Mouse (Mus musculus): ENCODE results near the gene Pdcd1. TPM values are rescaled to one million over a fixed set of nuclear protein-coding genes. Genes with fewer than 3 reads are reported as not detected.
"Not testable (repeated sequence)": the region's sequence is repeated elsewhere in the genome, so short reads cannot be mapped to it uniquely, and the experiment has no call there.

Pdcd1 gene
- total RNA-seq (2021) = under 1 TPM in 1 of 2 experiments, not detected in 1; 0.20 TPM
- long read RNA-seq, experiment 1 = 0 reads
- long read RNA-seq, experiment 2 = 0 reads

DNA sequence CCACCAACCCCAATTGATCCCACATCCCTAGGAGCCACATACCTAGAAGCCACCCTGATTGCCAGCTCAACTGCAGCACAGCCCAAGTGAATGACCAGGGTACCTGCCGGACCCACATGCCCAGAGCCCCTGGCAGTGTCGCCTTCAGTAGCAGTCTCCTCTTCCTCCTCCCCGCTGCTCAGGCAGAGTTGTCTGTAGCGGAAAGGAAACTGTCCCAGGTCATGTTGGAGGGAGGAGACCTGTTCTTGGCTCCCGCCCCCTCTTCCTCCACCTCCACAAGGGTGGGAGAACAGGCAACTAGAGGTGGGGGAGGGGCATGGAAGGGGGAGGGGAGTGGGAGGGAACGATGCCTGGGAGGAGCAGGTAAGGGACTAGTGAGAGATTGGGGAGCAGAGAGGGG, at the start of gene Pdcd1:
TSS of gene Pdcd1 (minus strand) at position 181 of the 400 bp plus-strand sequence.
- no peak for DNase-seq

DNA sequence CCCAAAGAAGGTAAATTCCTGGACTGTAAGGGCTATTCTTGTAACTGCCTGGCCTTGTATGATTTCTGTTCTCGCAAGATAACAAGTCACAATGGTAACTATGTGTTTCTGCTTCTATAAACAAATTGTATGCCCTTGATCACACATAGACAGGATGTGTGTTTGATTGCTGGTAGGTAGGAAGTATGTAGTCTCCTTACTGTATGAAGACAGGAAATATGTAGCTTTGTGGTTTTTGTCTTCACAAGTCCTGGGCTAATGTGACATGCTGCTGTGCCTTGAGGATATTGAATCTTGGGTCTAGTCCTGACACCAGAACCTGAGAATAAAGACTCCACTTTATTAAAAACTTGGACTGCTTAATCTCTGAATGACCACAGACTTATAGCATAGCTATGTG, 39.4 kb upstream of the Pdcd1 start:
- no peak for DNase-seq

DNA sequence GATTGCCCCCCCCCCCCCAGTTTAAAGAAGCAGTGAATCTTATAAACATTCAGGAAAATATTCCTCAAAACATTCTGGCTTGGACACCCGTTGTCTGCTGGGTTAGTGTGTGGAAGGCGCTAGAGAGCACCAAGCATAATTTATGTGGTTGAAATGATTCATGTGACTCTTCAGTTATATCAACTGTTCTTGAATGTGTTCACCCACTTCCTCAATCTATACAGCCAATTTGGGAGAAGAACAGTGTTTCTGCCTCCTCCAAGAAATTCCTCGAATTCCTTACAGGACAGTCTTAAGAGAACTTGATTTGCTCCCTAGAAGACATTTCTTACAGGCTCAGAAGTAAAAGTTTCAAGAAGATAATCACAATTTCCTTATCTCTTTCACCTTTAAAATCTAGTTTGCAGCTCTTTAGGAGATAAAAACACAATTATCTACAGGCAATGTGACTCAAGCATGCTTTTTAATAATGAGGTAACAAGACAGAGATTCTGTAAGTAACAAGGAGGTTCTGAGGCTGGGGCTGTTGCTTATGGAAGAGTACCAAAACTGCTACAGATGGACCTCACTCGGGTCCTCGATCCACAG, 34.1 kb upstream of the Pdcd1 start:
- DNase-seq = no peak

DNA sequence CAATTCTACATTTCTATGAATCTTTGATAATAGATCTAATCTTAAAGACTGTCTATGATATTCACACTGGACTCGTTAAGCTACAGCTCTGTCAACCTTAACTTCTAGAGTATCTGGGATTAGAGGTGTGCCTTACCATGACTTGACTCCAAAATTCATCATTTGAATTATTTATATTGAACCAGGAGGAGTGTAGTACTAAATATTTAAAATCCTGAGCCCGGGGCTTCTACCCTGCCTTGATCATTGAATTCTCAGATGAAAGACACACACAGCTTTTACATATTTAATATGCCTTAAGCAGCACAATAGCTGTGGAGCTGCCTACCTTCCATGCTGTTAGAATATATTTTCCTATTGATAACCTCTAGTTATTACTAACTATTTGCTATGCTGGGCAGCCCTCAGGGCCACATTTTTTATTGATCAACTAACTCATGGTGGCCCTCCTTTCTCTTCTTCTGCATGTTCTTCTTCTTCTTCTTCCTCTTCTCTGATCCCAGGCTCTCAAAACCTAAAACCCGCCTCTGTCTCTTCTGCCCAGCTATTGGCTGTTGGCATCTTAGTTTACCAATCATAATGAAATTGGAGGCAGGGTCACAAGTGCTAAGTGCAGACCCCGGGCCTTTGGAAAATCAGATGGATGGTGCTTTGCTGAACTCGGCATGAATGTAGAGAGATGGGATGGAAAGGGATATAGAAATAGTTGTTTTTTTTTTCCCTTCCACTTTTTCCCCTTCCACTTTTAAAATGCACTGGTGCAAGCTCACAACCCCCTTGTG, 33.2 kb upstream of the Pdcd1 start:
- DNase-seq = no peak

DNA sequence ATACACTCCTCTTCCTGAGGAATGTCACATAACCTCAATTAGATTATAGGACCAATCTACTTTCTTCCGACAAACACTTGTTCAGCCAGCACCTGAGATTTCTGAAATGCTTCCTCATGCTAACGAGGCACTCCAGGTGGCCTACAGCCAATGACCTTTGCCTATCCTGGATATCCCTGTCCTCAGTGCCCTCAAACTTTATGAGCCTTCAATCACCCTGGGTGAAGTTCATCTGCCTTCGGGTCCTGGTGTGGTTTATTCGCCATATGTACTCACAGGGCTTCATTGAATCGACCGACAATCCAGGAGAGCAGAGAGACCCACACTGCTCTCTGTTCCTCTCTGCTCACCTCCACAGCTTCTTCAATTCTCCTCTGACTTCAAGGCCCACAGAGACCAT, 29.4 kb upstream of the Pdcd1 start:
- DNase-seq = no peak

DNA sequence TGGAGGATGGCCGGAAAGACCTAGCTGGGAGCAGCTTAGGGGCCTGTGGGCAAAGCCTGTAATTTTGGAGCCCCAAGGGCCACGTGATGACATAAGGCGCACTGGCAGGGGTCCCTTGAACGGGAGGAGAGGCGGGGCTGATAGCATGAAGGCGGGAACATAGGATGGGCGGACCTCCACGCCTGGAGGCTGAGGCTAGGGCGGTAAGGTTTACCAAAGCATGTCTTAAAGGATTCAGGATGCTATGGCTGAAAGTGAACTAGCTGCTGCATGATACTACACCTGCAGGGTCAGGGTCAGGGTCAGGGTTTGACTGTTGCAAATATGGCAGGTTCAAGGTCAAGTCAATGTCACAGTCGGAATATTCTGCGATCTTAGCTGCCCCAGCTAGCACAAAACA, 28.8 kb upstream of the Pdcd1 start:
- DNase-seq = no peak

DNA sequence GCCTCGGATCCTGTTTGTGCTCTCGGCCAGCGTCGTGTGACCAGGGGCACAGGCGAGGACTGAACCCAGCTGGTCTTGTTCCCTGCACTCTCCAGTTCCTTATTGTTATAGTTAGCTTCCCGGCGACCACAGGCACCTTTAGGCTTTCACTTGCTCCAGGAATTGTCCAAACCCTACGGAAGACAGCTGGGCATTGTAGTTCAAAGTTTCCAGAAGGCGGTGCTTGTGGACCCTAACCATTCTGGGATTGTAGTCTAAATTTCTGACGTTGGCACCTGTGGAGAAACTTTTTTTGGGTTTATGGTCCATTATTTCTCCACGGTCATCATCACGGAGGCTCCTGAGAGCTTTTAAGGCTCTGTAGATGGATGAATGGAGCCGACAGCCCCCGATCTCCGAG, 28.4 kb upstream of the Pdcd1 start:
- DNase-seq = no peak

DNA sequence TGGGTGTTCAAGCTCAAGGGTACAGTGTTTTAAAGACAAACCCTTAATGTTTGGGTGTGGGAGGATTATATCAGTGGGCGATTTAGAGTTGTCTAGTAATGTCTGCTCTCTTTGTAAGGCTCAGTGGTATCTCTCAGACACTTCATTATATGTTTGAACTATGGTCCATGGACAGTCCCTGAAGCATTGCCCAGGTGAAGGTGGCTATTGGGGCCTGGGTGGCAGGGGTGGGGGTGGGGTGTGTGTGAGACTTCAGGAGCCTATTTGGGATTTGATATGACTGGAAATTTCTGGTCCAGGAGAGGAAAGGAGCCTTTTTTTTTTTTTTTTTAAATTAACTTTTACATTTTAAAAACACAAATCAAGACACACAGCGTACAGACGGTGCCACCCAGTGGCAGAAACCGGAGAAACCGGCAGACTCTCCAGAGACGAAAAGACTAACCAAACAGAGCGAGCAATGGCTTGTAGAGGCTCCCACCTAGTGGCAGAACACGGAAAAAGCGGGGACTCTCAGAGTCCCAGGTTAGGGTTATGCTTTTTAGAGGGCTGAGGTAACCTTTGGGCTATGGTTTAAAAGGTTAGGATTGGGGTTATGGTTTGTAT, 26.6 kb upstream of the Pdcd1 start:
- peak; percentile 86 to 89 for DNase-seq

DNA sequence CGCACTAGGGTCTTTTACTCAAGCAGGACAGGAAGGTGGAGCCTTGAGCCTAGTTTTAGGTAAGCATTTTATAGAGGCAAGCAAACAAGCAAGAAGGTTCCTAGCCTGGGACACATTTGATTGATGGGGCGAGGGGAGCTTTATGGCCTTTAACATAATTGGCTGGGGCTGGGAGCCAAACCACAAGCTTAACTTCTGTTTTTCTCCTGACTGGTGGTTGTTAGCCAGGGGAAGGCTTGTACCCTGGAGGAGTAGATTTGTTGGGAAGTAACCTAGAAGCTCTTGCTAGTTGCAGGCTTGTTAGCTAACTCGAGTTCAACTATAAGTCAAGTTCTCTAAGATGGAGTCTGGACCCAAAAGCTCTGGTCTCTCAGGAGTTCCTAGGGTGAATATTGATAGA, 26.0 kb upstream of the Pdcd1 start:
- peak in 1 of 2 experiments; percentile 21 for DNase-seq

DNA sequence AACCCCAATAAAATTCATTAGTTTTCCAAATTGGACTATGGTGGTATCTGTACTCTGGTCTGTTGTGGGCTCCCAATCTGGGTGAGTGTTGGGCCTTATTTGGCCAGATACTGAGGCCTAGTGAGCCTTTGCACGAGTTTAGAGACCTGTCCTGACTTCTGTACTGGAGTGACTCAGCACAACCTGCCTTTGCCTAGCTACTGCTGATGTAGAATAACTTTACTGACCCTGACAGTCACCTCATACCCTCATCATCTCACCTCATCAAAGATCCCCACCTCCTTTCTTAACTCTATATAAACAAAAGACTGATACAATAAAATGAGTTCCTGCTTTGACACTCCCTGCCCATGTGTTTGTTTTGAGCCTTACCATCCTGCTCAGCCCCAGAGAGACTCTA, 24.3 kb upstream of the Pdcd1 start:
- DNase-seq = no peak

DNA sequence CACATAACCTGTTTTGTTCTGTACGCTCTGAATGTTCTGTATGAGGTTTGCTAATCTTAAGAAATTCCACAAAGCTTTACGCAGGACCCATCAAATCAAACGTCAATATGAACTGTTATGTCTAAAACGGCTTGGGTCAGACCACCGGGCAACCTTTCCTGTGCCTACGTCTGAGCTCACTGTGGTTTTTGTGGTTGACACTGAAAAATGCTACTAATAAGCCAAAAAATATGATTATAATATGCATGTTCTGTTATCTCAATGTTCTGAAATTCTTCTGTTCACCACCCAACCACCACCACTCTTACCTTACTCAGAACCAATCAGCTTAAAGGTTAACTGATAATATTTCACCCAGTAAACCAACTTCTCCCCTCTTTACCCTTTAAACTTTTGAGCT, 22.4 kb upstream of the Pdcd1 start:
- DNase-seq = no peak

DNA sequence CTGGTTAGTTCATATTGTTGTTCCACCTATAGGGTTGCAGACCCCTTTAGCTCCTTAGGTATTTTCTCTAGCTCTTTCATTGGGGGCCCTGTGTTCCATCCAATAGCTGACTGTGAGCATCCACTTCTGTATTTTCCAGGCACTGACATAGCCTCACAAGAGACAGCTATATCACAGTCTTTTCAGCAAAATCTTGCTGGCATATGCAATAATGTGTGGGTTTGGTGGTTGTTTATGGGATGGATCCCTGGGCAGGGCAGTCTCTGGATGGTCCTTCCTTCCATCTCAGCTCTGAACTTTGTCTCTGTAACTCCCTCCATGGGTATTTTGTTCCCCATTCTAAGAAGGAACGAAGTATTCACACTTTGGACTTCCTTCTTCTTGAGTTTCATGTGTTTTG, 5.9 kb upstream of the Pdcd1 start:
- not testable (repeated sequence) for DNase-seq

DNA sequence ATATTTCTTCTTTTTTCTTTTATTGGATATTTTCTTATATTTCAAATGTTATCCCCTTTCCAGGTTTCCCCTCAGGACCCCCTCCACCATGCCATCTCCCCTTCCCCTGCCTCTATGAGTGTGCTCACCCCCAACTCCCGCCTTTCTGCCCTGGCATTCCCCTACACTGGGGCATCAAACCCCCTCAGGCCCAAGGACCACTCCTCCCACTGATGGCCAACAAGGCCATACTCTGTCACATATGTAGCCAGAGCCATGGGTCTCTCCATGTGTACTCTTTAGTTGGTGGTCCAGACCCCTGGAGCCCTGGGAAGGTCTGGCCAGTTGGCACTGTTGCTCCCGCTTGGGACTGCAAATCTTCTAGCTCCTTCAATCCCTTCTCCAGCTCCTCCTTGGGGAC, 5.0 kb upstream of the Pdcd1 start:
- no peak for DNase-seq

DNA sequence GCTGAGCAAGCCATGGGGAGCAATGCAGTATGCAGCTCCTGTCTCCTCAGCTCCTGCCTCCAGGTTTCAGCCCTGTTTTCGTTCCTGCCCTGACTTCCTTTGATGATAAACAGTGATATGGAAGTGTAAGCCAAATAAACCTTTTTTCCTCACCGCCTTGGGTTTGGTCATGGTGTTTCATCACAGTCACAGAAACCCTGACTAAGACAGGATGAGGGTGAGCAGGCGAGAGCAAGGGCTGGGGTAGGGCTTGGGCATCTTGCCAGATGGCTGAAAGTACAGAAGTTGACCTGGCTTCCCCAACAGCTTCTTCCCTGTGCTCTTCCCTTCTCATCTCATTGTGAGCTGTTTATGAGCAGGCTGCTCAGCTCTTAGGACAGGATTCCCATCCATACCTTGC, 3.6 kb upstream of the Pdcd1 start:
- no peak for DNase-seq

DNA sequence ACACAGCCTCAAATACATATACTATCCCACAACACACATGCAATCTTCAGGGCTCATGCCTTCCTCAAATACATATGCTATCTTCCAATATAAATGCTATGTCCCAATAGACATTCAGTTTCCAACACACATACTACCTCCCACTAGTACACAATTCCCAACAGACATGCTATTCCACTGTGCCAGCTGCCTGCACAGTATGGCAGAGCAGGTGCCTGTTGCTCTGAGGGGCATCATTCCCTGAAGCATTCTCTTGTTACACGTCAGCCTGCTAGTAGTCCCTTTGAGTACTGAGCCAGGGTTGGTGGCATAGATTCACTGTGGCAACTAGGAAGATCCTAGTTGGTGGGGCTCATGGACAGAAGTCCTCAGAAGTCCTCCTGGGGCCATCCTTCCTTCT, 2.1 kb upstream of the Pdcd1 start:
- DNase-seq = no peak

DNA sequence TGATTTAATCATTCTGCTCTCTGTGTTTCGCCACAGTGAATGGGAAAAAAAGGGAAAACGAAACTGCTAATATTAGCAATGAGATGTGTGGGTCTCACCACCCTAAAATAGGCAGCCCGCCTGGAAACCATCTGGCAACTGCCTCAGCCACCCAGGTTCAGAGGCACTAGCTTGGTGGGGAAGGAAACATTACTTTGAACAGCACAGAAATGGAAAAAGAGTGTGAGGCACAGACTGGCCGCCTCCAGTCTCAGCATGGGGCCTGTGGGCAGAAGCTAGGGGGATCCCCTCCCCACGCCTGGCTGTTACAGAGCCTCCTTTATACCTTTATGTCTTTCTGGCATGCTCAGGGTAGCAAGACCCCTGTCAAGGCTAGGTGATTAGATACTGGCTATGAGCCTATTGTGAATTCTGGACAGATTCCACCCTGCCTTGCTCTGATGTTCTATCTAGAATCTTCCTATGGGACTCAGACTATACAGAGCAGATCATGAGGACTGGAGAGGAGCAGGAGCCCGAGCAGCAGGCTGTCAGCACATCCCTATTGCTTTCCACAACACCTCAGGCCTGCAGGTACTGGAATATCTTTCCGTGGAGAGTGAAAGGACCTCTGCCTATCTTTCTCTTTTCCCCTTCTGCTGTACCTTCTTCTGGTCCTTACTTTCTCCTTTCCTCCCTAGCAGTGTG, 1.3 kb upstream of the Pdcd1 start:
- no peak for DNase-seq

DNA sequence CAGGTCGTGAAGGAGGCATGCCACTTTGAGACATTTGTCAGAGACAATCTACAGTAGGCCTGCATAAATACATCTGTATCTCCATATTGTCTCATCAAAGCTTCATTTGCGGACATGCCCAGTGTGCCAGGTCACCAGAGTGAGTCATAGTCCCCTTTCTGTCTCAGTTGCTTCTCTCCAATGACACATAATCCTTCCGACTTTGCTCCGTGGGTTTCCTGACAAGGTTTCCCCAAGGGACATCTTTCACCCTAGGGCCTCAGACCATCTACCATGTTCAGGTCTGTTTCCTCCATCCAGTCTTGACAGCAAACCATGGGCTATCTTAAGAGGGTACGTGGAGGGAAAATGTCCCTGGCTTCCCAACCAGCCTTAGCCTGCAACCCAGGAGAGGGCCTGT, 1.2 kb downstream of the Pdcd1 start:
- no peak for DNase-seq

DNA sequence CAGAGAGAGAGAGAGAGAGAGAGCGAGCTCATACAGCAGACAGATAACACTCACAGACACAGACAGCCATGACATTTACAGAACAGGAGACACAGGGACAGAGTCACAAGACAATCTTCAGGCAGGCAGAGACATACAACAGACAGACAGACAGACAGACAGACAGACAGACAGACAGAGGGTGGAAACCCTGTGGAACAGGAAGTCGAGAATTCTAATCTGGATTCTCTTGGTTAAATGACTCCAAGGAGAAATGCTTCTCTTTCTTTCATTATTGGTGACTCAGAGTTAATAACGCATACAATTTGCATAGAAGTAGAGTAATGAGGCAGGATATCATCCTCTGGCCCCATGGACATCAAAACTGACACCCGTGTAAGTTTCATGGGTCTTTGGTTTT, 5.8 kb downstream of the Pdcd1 start:
- no peak for DNase-seq

DNA sequence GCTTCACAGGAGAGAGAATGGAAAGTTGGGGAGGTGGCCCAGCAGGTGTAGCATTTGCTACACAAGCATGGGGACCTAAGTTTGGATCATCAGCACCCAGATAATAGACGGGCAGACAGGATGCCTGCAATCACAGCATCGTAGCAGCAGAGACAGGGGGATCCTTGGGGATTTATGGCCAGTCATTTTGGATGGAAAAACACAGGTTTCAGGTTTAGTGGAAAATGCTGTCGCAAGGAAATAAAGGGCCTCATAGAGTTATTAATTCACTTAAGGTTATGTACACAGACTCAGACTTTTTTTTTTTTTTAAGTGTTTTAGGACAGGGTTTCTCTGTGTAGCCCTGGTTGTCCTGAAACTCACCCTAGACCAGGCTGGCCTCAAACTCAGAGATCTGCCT, 6.8 kb downstream of the Pdcd1 start:
- DNase-seq = no peak

DNA sequence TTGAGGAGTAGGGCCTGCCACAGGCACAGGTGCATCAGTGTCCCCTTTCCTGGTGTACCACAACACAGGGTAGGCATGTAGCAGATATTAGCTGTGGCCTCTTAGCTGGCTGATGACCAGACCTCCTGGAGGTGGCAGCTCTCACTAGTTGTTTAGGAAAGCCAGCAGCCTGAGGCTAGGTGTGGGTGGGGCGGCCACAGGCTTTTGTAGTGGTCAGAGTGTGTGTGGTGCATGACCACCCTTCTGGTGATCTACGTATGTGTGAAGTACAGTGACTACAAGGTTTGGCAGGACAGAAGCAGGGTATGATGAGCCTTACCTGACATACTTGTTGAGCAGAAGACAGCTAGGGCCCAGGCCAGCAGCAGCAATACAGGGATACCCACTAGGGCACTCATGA, 12.0 kb downstream of the Pdcd1 start:
- no peak for DNase-seq

DNA sequence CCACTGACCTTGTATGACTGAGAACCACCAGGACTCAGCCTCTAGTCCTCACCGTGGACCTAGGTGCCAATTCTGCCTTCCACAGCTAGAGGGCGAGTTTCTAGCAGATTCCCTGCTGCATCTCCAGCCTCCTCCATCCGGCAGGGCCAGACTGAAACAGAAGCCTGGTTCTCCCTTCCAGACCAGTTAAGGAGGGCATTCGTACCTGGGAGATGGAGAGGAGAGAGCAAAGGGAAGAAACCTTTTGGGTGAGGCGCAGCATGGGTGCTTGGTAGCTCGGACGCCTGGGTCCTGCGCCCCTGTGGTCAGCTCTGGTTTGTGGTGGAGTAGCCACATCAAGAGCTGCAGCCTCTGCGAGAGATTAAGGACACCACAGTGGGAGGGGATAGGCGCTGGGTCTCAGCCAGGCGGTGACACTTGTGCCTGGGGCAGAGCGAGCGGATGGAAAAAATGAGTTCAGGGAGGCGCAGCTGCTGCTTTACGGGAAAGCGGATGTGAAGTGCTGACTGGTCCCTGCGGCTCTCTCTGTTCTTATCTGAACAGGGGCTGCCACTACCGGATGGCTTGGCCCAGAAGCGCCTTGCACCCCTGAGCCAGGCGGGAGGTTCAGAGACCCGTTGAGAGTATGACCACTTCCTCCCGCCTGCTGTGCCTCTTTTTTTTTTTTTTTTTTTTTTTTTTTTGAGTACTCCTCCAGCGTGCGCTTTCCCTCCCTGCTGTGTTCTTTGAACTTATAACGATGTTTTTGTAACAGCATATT, 17.2 kb downstream of the Pdcd1 start:
- DNase-seq = peak; percentile 90 to 93

DNA sequence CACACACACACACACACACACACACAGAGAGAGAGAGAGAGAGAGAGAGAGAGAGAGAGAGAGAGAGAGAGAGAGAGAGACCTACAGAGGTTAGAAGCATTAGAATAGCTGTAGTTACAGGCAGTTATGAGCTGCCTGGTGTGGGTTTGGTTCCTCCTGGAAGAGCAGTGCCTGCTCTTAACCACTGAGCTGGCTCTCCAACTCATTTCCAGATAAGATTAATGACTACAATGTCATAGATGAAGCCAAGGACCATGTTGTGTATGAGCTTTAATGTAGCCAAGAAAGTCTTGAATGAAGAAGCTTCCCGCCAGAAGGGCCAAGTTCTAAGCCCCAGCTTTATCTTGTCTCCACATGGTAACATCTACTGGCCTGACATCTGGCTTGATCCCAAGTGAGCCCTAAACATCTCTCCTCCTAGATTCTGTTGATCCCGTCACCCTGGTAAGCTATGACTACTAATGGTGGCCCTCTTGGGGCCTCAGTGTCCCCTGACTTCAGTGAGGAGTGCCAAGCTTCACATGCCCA, 19.2 kb downstream of the Pdcd1 start:
- no peak for DNase-seq

Data from adrenal gland, postnatal 36 days (tissue).